Mouse (Mus musculus) inflammation-experienced regulatory T-cells, adult 6 months (primary cell): ENCODE measurements around the gene Etd. TPM values are rescaled to one million over a fixed set of nuclear protein-coding genes. Genes with fewer than 3 reads are reported as not detected.
"Not testable (repeated sequence)": the region's sequence is repeated elsewhere in the genome, so short reads cannot be mapped to it uniquely, and the experiment has no call there.

Source experiments
- ATAC-seq: one replicate; pipeline ENCODE4 v1.8.0; 2017
- polyA plus RNA-seq, 3 experiments: library from polyadenylated mRNA; unstranded; fragments of 100-300 nt; shearing (Covaris generic); gene quantifications; one replicate each; pipeline ENCODE4 v1.2.1; 2017

Etd gene
- polyA plus RNA-seq: not detected

DNA sequence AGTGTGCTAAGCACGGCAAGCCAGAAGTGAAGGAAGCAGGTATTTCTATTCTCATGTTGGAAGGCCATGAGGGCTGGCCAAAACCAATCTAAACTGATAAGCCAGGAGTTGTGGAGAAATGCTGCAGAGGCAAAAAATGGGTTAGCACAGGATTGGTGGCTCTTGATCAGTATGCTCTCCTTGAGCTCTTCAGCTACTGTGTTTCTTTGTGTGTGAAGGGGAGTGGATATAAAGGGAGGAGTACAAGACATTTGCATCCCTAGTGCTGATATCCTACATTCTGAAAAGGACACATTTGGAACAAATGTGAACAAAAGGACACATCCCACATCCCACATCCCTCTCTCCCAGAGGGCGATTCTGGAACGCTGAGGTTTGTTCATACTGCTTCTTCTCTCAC lies at the start of gene Etd:
TSS of gene Etd (plus strand) at position 301 of the 400 bp plus-strand sequence.
- no peak for ATAC-seq

DNA sequence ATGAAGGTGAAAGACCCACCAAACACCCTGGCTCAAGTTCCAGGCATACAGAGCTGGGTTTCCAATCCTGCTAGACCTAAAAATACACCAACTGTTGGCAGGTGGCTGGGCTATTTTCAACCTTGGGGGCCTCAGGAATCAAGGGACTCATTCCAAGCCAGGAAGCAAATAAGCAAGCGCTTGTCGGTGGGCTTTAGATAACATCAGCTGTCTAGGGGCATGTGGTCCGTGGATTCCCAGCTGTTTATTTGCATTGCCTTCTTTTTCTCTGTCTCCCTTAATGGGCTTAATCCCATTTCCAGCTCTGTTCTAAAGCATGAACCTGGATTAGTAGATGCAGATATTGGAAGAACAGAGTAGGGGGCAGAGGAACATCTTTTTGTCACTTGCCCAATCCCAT lies 48.4 kb upstream of the Etd start:
- no peak for ATAC-seq

DNA sequence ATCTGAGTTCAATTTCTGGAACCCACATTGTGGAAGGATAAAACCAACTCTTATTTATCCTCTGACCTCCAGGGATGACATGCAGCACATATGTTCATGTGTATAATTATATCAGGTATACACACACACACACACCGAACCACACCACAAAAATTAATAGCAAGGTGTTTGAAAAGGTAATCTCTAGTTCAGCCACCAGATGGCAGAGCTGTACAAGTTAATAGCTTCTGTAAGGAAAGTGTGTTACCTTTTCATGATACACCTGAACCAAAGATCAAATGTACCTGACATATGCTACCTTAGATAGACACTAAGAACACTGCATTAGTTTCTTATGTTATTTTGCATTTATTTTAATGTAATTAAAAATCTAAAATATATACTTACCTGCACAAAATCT lies 1.8 kb upstream of the Etd start:
- ATAC-seq: no peak

DNA sequence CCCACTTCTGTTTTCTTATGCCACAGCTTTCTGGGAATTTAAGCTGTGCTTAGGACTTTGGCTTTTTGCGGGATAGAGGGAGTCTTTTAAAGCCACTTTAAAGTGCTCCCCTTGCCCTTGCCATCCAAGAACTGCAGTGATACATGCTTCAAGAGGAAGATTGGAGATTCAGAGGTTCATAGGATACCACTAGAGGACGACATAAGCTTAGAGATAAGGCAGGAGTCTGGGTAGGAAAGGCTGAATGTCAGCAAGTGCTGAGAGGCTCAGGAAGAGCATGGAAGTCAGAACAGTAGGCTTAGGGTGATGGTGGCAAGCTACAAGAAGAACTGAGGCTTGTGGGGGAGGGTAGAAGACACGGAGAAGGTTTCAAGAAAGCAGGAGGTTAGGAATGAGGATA lies 24.9 kb downstream of the Etd start:
- ATAC-seq: no peak

DNA sequence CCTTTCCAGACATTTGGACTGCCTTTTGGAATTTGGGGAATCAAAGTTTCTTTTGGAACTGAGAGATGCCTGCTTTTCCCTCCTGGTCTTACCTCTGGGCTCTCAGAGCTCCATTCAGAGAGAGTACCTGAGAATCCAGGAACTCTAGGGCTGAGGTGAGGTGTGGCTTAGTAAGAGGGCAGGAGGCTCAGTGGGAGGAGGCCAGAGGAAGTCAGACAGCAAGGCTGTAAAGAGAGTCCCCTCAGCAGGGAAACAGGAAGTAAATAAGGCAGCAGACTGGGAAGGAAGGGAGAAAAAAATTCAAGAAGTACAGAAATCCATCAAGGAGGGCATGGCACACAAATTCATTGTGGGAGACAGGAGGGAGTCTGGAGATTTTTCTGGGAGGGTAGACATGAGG lies 29.5 kb downstream of the Etd start:
- ATAC-seq: not testable (repeated sequence)

Other genes starting within 250 kb of the Etd start
- gene Plac1, start 194.8 kb upstream of the Etd start, polyA plus RNA-seq: not detected
- 1 to 10 TPM; 2.8 to 4.1 (median 3.5) TPM for gene Fam122b, start 165.1 kb upstream of the Etd start, polyA plus RNA-seq
- not detected for gene Fam122c, start 161.5 kb upstream of the Etd start, polyA plus RNA-seq
- 10 to 100 TPM; 20.2 to 28.7 (median 21.0) TPM for gene Mospd1, start 64.4 kb upstream of the Etd start, polyA plus RNA-seq
- gene Rtl8c, start 173.1 kb downstream of the Etd start, polyA plus RNA-seq: 10 to 100 TPM; 20.6 to 49.1 (median 33.3) TPM
- not detected for gene Gm14597, start 174.1 kb downstream of the Etd start, polyA plus RNA-seq
- 10 to 100 TPM; 10.8 to 16.7 (median 12.2) TPM for gene Rtl8a, start 208.8 kb downstream of the Etd start, polyA plus RNA-seq
- 10 to 100 TPM in 2 of 3 experiments, 1 to 10 TPM in 1; 9.5 to 10.3 (median 10.2) TPM for gene Rtl8b, start 235.5 kb downstream of the Etd start, polyA plus RNA-seq